ENCODE assay signal across 8 mouse cellular contexts in genomic region chr17:78199626-78200560, GRCm38 (mm10). TPM values are rescaled to one million over a fixed set of nuclear protein-coding genes. Genes with fewer than 3 reads are reported as not detected.
DNase-seq lines count a peak whose midpoint lies in the region; ATAC-seq lines count a peak whose summit lies in the region.

Gene Crim1, plus strand, starts transcription at chr17:78200248.

- H3K4me1 ChIP-seq in hindbrain, embryonic 12.5 days, result peaks cover 31% of the 10 kb centered on the region

- H3K9me3 ChIP-seq in hindbrain, embryonic 12.5 days (replicated peaks), result no peaks in the 10 kb centered on the region

- H3K4me3 ChIP-seq in hindbrain, embryonic 12.5 days, result peak within 1 kb of the TSS; percentile 93

- no peaks in the 10 kb centered on the region for H3K36me3 ChIP-seq in hindbrain, embryonic 12.5 days

- H3K4me2 ChIP-seq in hindbrain, embryonic 12.5 days (replicated peaks), result peak within 1 kb of the TSS; percentile 99

- H3K27ac ChIP-seq in hindbrain, embryonic 12.5 days, result peak within 1 kb of the TSS; percentile 94

- peak within 1 kb of the TSS; percentile 94 for H3K9ac ChIP-seq in hindbrain, embryonic 12.5 days

- H3K27me3 ChIP-seq in hindbrain, embryonic 12.5 days, result peaks cover 7% of the 10 kb centered on the region; the same call in 1 of the 2 replicates

- WGBS in hindbrain, embryonic 12.5 days, result under 1% methylated on average over 49 of the region's 90 CpGs

- peak; percentile 90 for DNase-seq in Muller cell, postnatal 12 days (ENCODE audit: inconsistent ontology term)
- peak; percentile 84 for DNase-seq in cerebellum, adult 9-11 months
- peak; percentile 45 to 56 for DNase-seq in frontal cortex, postnatal 25 days (ENCODE audit: low spot score in 2 of 2)
- DNase-seq in layer of hippocampus, postnatal 25 days (ENCODE audit: extremely low spot score in 1 of 2, low spot score in 1 of 2), result peak; percentile 59 to 66
- peak; percentile 82 for DNase-seq in lung, postnatal 36 days
- peak; percentile 82 for DNase-seq in retina, embryonic 14.5 days (ENCODE audit: low spot score)
- peak; percentile 72 for DNase-seq in thymus, postnatal 4 days

- ATAC-seq in hindbrain, embryonic 12.5 days (ENCODE audit: low FRiP score), result peak; percentile 83

RNA-seq across cellular contexts. Expression of gene Crim1, which starts in this region (rescaled TPM):
- polyA plus RNA-seq in hindbrain, embryonic 12.5 days (2016; fragmentation: Nextera tagmentation; extraction: Ambion mirVana), result 11.0 and 12.7 TPM in 2 replicates
- total RNA-seq in layer of hippocampus, postnatal 25 days (2021), result 100 to 1,000 TPM; 118 to 130 TPM

Comparison
In these comparisons a context has a peak if more than half of its experiments do, and no peak if none do; other contexts are left out.
1. Peak in every context shown above with its lines: DNase-seq, ATAC-seq, H3K4me3 ChIP-seq and H3K27ac ChIP-seq.